Mouse (Mus musculus) lung, postnatal 0 days (tissue): ENCODE measurements around the gene Aifm2.

ENCODE experiments used
- CTCF ChIP-seq: IDR thresholded peaks from 2 replicates; pipeline ENCODE4 v1.5.1; 2016; ENCODE audit warnings: antibody characterized with exemption, mild to moderate bottlenecking
- EP300 ChIP-seq: IDR thresholded peaks from 2 replicates; pipeline ENCODE4 v1.6.1; 2016; ENCODE audit warnings: antibody characterized with exemption, mild to moderate bottlenecking, control low read depth

DNA sequence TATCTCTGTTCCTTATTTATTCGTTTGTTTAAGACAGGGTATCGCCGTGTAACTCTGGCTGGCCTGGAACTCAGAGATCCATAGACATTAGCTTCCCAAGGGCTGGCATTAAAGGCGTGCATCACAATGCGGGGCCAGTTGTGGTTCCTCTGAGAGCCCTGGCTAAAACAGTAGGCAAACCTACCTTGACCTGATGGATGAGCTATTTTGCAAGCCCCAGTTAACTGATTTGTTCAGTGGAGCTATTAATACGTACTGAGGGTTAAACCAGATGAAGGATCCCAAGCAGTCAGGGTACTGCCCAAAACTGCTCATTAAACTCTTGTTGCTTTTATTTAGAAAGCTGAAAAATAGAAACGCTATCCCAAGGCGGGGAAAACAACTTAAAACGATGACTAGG, 35.5 kb upstream of the Aifm2 start:
- no peak for TF ChIP-seq CTCF
- TF ChIP-seq EP300 = no peak
